Mouse (Mus musculus): ENCODE data around the gene Mia3. TPM values are rescaled to one million over a fixed set of nuclear protein-coding genes. Genes with fewer than 3 reads are reported as not detected.
"Not testable (repeated sequence)": the region's sequence is repeated elsewhere in the genome, so short reads cannot be mapped to it uniquely, and the experiment has no call there.

Gene Mia3
- total and polyA plus RNA-seq, 2 experiments, result 113 to 213 TPM

DNA sequence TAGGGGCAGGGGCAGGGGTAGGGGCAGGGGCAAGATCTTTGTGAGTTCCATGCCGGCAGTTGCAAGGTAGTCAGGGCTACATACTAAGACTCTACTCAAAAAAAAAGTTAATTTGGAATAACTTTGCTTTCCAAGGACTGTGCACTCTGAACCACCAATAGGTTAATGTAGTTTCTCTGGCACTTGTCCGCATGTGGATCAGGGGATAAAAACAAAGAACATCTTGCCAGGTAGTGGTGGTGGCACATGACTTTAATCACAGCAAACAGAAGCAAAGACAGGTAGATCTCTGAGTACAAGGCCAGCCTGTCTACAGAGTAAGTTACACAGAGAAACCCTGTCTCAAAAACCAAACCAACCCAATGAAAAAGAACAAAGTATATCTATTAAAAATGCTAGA, 13.3 kb upstream of the Mia3 start:
- H3K36me3 ChIP-seq (ENCODE audit: control insufficient read depth, insufficient read depth, low read length), result no peaks in the 10 kb centered on the region
- H3K4me1 ChIP-seq (ENCODE audit: control insufficient read depth, insufficient read depth, low read length), result peaks cover 22% of the 10 kb centered on the region
- peak; percentile 97 for DNase-seq (ENCODE audit: extremely low read depth, low read depth, low spot score)
- TF ChIP-seq CTCF (IDR thresholded peaks at IDR 0.05; ENCODE audit: low read depth, low read length), result no peak
- no peak for TF ChIP-seq POLR2A (IDR thresholded peaks at IDR 0.05; ENCODE audit: extremely low read depth, insufficient read depth, low read length)
- H3K27ac ChIP-seq (replicated peaks; ENCODE audit: insufficient read depth, low read depth, low read length), result peak overlapping the region; percentile 80
- no peaks in the 10 kb centered on the region for H3K27me3 ChIP-seq (ENCODE audit: control insufficient read depth, insufficient read depth, low read length)
- 27% methylated on average over 2 of the region's 2 CpGs for WGBS
- H3K4me3 ChIP-seq (ENCODE audit: insufficient read depth, low read depth, low read length), result no peak overlapping the region
- H3K9ac ChIP-seq (ENCODE audit: low read depth, low read length), result no peak overlapping the region
- no peaks in the 10 kb centered on the region for H3K79me2 ChIP-seq (ENCODE audit: control insufficient read depth, insufficient read depth, low read length)

DNA sequence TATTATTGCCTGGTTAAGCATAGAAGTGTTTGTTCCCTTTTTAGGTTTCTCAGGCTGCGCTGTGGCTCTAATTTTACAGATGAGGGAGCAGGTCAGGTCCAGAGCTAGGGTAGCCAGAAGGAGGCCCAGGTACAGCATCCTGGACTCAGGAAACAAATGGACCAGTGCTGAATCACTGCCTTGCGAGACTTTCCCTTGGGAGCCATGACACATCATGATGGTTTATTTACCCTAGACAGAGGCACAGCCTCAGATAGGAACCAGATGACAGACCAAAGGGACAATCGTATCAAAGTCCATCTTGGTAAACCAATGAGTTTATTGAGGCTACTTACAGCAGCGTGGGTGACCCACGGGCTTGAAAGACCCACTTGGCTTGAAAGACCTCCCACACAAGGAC, 12.5 kb upstream of the Mia3 start:
- Histone ChIP-seq H3K4me3 (ENCODE audit: insufficient read depth, low read depth, low read length) (no peak overlapping the region), H3K27me3 (ENCODE audit: control insufficient read depth, insufficient read depth, low read length) (no peaks in the 10 kb centered on the region), H3K4me1 (ENCODE audit: control insufficient read depth, insufficient read depth, low read length) (peaks cover 24% of the 10 kb centered on the region), H3K27ac (replicated peaks; ENCODE audit: insufficient read depth, low read depth, low read length) (peak overlapping the region; percentile 80), H3K79me2 (ENCODE audit: control insufficient read depth, insufficient read depth, low read length) (no peaks in the 10 kb centered on the region), H3K9ac (ENCODE audit: low read depth, low read length) (no peak overlapping the region), H3K36me3 (ENCODE audit: control insufficient read depth, insufficient read depth, low read length) (no peaks in the 10 kb centered on the region)
- peak; percentile 89 for DNase-seq (ENCODE audit: extremely low read depth, low read depth, low spot score)
- WGBS, result 35% methylated on average over 5 of the region's 5 CpGs
- TF ChIP-seq CTCF (IDR thresholded peaks at IDR 0.05; ENCODE audit: low read depth, low read length) (no peak), POLR2A (IDR thresholded peaks at IDR 0.05; ENCODE audit: extremely low read depth, insufficient read depth, low read length) (no peak)

- peaks cover 16% of the 10 kb centered on the region for H3K4me1 ChIP-seq (ENCODE audit: control insufficient read depth, insufficient read depth, low read length)
- H3K4me3 ChIP-seq (ENCODE audit: insufficient read depth, low read depth, low read length); H3K79me2 ChIP-seq (ENCODE audit: control insufficient read depth, insufficient read depth, low read length); DNase-seq (ENCODE audit: extremely low read depth, low read depth, low spot score); H3K27me3 ChIP-seq (ENCODE audit: control insufficient read depth, insufficient read depth, low read length); H3K36me3 ChIP-seq (ENCODE audit: control insufficient read depth, insufficient read depth, low read length); H3K9ac ChIP-seq (ENCODE audit: low read depth, low read length): not testable (repeated sequence)
- WGBS, result 76% methylated on average over 3 of the region's 3 CpGs
- H3K27ac ChIP-seq (replicated peaks; ENCODE audit: insufficient read depth, low read depth, low read length), result peak overlapping the region; percentile 64
Observed at GRCm38 (mm10) chr1:183379376-183379775, 10.0 kb upstream of the Mia3 start.

DNA sequence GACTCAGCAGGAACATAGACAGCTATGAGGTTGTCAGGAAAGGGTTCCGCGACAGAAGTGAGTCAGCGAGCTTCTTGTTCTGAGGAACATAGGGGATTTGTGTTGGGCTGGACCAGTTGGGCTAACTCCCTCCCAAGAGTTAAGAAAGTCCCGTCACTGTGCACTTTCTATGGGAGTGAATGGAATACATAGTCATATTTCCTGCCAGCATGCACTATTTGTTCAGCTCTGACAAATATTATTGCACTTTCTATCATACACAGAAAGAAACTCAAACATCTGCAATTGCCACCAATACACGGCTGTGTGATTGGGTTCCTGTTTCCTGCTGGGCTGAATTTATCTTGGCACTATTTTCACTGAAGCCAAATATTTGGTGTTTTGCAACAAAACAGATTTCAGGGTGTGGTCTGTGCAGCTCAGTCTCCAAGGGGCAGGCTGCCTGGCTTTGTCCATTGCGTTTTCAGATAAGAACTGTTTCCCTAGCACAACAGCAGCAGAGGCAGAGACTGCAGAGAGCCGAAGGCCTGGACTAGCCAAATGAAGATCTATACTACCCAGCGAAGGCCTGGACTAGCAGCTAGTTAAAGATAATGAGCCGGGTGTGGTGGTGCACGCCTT, 9.1 kb upstream of the Mia3 start:
- Histone ChIP-seq H3K4me3 (ENCODE audit: insufficient read depth, low read depth, low read length) (no peak overlapping the region), H3K27me3 (ENCODE audit: control insufficient read depth, insufficient read depth, low read length) (no peaks in the 10 kb centered on the region), H3K36me3 (ENCODE audit: control insufficient read depth, insufficient read depth, low read length) (no peaks in the 10 kb centered on the region), H3K79me2 (ENCODE audit: control insufficient read depth, insufficient read depth, low read length) (no peaks in the 10 kb centered on the region), H3K9ac (ENCODE audit: low read depth, low read length) (0 out of 2 replicates have a peak overlapping the region, but pooled peaks have one; percentile 17), H3K4me1 (ENCODE audit: control insufficient read depth, insufficient read depth, low read length) (peaks cover 16% of the 10 kb centered on the region), H3K27ac (replicated peaks; ENCODE audit: insufficient read depth, low read depth, low read length) (peak overlapping the region; percentile 94)
- TF ChIP-seq CTCF (IDR thresholded peaks at IDR 0.05; ENCODE audit: low read depth, low read length) (no peak), POLR2A (IDR thresholded peaks at IDR 0.05; ENCODE audit: extremely low read depth, insufficient read depth, low read length) (no peak; the same call in 1 of the 2 replicates)
- WGBS, result 8% methylated on average over 10 of the region's 10 CpGs
- DNase-seq (ENCODE audit: extremely low read depth, low read depth, low spot score), result peak; percentile 99

DNA sequence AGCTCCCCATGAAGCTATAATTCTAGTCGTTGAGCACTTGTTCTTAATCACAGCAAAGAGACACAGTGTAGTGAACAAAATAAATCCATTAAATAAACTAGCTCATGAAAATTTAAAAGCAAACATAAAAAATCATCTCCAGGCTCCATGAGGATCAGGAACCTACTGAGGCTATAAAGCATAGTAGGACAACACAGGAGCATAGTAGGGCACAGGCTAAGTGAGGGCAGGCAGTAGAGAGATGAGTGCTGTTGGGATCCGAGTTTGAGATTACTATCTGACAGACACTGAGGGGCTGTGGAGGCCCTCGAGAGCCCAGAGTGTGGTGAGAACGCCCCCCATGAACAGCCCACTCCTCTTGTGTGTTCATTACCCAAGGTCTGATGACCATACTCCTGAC, 7.7 kb upstream of the Mia3 start:
- WGBS, result 83% methylated on average over 4 of the region's 4 CpGs

DNA sequence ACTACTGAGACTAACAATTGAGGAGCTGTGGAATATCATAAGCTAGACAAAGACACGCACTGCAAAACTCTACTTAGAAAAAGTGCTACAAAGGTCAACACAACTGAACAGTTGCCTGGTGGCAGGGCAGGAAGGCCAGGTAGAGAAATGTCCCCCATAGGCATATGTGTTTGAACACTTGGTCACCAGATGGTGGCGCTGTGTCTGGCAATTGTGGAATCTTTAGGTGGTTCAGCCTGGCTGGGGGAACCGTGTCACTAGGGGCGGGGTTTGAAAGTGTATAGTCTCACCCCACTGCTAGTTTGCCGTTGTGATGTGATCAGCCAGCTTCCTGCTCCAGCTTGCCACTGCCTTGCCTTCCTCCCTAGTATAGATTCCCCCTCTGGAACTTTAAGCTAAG, 5.4 kb upstream of the Mia3 start:
- Histone ChIP-seq H3K36me3 (ENCODE audit: control insufficient read depth, insufficient read depth, low read length) (no peaks in the 10 kb centered on the region), H3K9ac (ENCODE audit: low read depth, low read length) (no peak overlapping the region), H3K27ac (replicated peaks; ENCODE audit: insufficient read depth, low read depth, low read length) (no peak overlapping the region), H3K79me2 (ENCODE audit: control insufficient read depth, insufficient read depth, low read length) (no peaks in the 10 kb centered on the region), H3K27me3 (ENCODE audit: control insufficient read depth, insufficient read depth, low read length) (no peaks in the 10 kb centered on the region), H3K4me3 (ENCODE audit: insufficient read depth, low read depth, low read length) (no peak overlapping the region), H3K4me1 (ENCODE audit: control insufficient read depth, insufficient read depth, low read length) (peaks cover 14% of the 10 kb centered on the region)
- TF ChIP-seq CTCF (IDR thresholded peaks at IDR 0.05; ENCODE audit: low read depth, low read length) (peak; percentile 18; the same call in 1 of the 2 replicates), POLR2A (IDR thresholded peaks at IDR 0.05; ENCODE audit: extremely low read depth, insufficient read depth, low read length) (no peak)
- WGBS, result 92% methylated on average over 5 of the region's 5 CpGs
- DNase-seq (ENCODE audit: extremely low read depth, low read depth, low spot score), result no peak

More for the DNA sequence above, 7.7 kb upstream of the Mia3 start:
- no peak overlapping the region for H3K27ac ChIP-seq (replicated peaks; ENCODE audit: insufficient read depth, low read depth, low read length)
- H3K9ac ChIP-seq (ENCODE audit: low read depth, low read length), result no peak overlapping the region
- no peaks in the 10 kb centered on the region for H3K27me3 ChIP-seq (ENCODE audit: control insufficient read depth, insufficient read depth, low read length)
- H3K4me3 ChIP-seq (ENCODE audit: insufficient read depth, low read depth, low read length), result no peak overlapping the region
- H3K79me2 ChIP-seq (ENCODE audit: control insufficient read depth, insufficient read depth, low read length), result no peaks in the 10 kb centered on the region
- no peak for DNase-seq (ENCODE audit: extremely low read depth, low read depth, low spot score)
- peaks cover 14% of the 10 kb centered on the region for H3K4me1 ChIP-seq (ENCODE audit: control insufficient read depth, insufficient read depth, low read length)
- TF ChIP-seq CTCF (IDR thresholded peaks at IDR 0.05; ENCODE audit: low read depth, low read length), result no peak
- TF ChIP-seq POLR2A (IDR thresholded peaks at IDR 0.05; ENCODE audit: extremely low read depth, insufficient read depth, low read length), result no peak
- no peaks in the 10 kb centered on the region for H3K36me3 ChIP-seq (ENCODE audit: control insufficient read depth, insufficient read depth, low read length)

Measured in liver, adult 2 months (tissue).